Mouse (Mus musculus): ENCODE results near the gene Gm17571. TPM values are rescaled to one million over a fixed set of nuclear protein-coding genes. Genes with fewer than 3 reads are reported as not detected.

Gene Gm17571
- not detected for polyA plus RNA-seq (2021)

GRCm38 (mm10) chr9:13446703-13447285 is at the start of gene Gm17571:
Gene Gm17571 (minus strand): TSS chr9:13446753.
- no peak for TF ChIP-seq CTCF (IDR thresholded peaks at IDR 0.05)
- no peak for DNase-seq (ENCODE audit: low read depth, low spot score)

GRCm38 (mm10) chr9:13495530-13495929 is 49.0 kb upstream of the Gm17571 start:
- no peaks in the 10 kb centered on the region for H3K27me3 ChIP-seq
- ChIA-PET POLR2A (no interaction called here), CTCF (interaction anchor here (3.0 kb wide), 1 partner anchor 11 kb away, joined by 8 read pairs; no protein-coding TSS in a partner anchor)
- no peak for ATAC-seq
- no peak for TF ChIP-seq CTCF (IDR thresholded peaks at IDR 0.05)
- no peak for DNase-seq (ENCODE audit: low read depth, low spot score)
- in situ Hi-C loops (cut with MboI; ENCODE audit: low pct_unique_long_range_greater_than_20kb), result no loop called here

More at GRCm38 (mm10) chr9:13446703-13447285, at the start of gene Gm17571:
- H3K27me3 ChIP-seq, result no peaks in the 10 kb centered on the region
- in situ Hi-C loops (cut with MboI; ENCODE audit: low pct_unique_long_range_greater_than_20kb), result no loop called here
- POLR2A ChIA-PET, result interaction anchor here (0.6 kb wide), 1 partner anchor 30 kb away, joined by 6 read pairs; no protein-coding TSS in a partner anchor
- CTCF ChIA-PET, result interaction anchor here (0.8 to 2.0 kb wide), 4 partner anchors 11 to 159 kb away, joined by 3 to 5 read pairs (median 3); no protein-coding TSS in a partner anchor
- no peak for ATAC-seq

GRCm38 (mm10) chr9:13493746-13494145 is 47.2 kb upstream of the Gm17571 start:
- no peaks in the 10 kb centered on the region for H3K27me3 ChIP-seq
- in situ Hi-C loops (cut with MboI; ENCODE audit: low pct_unique_long_range_greater_than_20kb), result no loop called here
- ChIA-PET CTCF (interaction anchor here (1.5 kb wide), 1 partner anchor 10 kb away, joined by 4 read pairs; no protein-coding TSS in a partner anchor), POLR2A (no interaction called here)
- ATAC-seq (no peak), DNase-seq (ENCODE audit: low read depth, low spot score) (no peak)
- TF ChIP-seq CTCF (IDR thresholded peaks at IDR 0.05), result no peak

GRCm38 (mm10) chr9:13492807-13493206 is 46.3 kb upstream of the Gm17571 start:
- TF ChIP-seq CTCF (IDR thresholded peaks at IDR 0.05), result no peak
- H3K27me3 ChIP-seq, result no peaks in the 10 kb centered on the region
- CTCF ChIA-PET, result no interaction called here
- POLR2A ChIA-PET, result no interaction called here
- in situ Hi-C loops (cut with MboI; ENCODE audit: low pct_unique_long_range_greater_than_20kb), result no loop called here
- DNase-seq (ENCODE audit: low read depth, low spot score) (no peak), ATAC-seq (no peak)

GRCm38 (mm10) chr9:13491854-13492620 is 45.5 kb upstream of the Gm17571 start:
- ChIA-PET CTCF (no interaction called here), POLR2A (interaction anchor here (0.5 kb wide), 1 partner anchor 98 kb away, joined by 3 read pairs; no protein-coding TSS in a partner anchor)
- ATAC-seq (no peak), DNase-seq (ENCODE audit: low read depth, low spot score) (no peak)
- H3K27me3 ChIP-seq, result no peaks in the 10 kb centered on the region
- in situ Hi-C loops (cut with MboI; ENCODE audit: low pct_unique_long_range_greater_than_20kb), result no loop called here
- no peak for TF ChIP-seq CTCF (IDR thresholded peaks at IDR 0.05)

GRCm38 (mm10) chr9:13491107-13491506 is 44.6 kb upstream of the Gm17571 start:
- TF ChIP-seq CTCF (IDR thresholded peaks at IDR 0.05), result no peak
- DNase-seq (ENCODE audit: low read depth, low spot score), result no peak
- H3K27me3 ChIP-seq, result no peaks in the 10 kb centered on the region
- in situ Hi-C loops (cut with MboI; ENCODE audit: low pct_unique_long_range_greater_than_20kb), result no loop called here
- CTCF ChIA-PET, result no interaction called here
- POLR2A ChIA-PET, result interaction anchor here (0.5 kb wide), 1 partner anchor 99 kb away, joined by 3 read pairs; no protein-coding TSS in a partner anchor
- ATAC-seq, result no peak

- ChIA-PET CTCF (interaction anchor here (1.2 to 2.0 kb wide), 2 partner anchors 11 to 19 kb away, joined by 3 to 8 read pairs; no protein-coding TSS in a partner anchor), POLR2A (no interaction called here)
- no peaks in the 10 kb centered on the region for H3K27me3 ChIP-seq
- in situ Hi-C loops (cut with MboI; ENCODE audit: low pct_unique_long_range_greater_than_20kb), result no loop called here
- ATAC-seq, result no peak
- DNase-seq (ENCODE audit: low read depth, low spot score), result no peak
- no peak for TF ChIP-seq CTCF (IDR thresholded peaks at IDR 0.05)
Observed at GRCm38 (mm10) chr9:13485914-13486313, 39.4 kb upstream of the Gm17571 start.

GRCm38 (mm10) chr9:13484267-13485240 is 38.0 kb upstream of the Gm17571 start:
- ATAC-seq, result peak; percentile 36
- POLR2A ChIA-PET, result interaction anchor here (0.5 to 1.2 kb wide), 4 partner anchors 23 to 187 kb away, joined by 3 to 4 read pairs (median 3); partner anchors contain the start of gene Maml2
- H3K27me3 ChIP-seq, result no peaks in the 10 kb centered on the region
- CTCF ChIA-PET, result interaction anchor here (1.2 to 2.0 kb wide), 5 partner anchors 10 to 41 kb away, joined by 3 to 8 read pairs (median 4); no protein-coding TSS in a partner anchor
- TF ChIP-seq CTCF (IDR thresholded peaks at IDR 0.05), result no peak
- DNase-seq (ENCODE audit: low read depth, low spot score), result no peak
- in situ Hi-C loops (cut with MboI; ENCODE audit: low pct_unique_long_range_greater_than_20kb), result no loop called here

GRCm38 (mm10) chr9:13483199-13484068 is 36.9 kb upstream of the Gm17571 start:
- in situ Hi-C loops (cut with MboI; ENCODE audit: low pct_unique_long_range_greater_than_20kb), result no loop called here
- TF ChIP-seq CTCF (IDR thresholded peaks at IDR 0.05), result no peak
- ATAC-seq (peak; percentile 13), DNase-seq (ENCODE audit: low read depth, low spot score) (no peak)
- no peaks in the 10 kb centered on the region for H3K27me3 ChIP-seq
- ChIA-PET CTCF (interaction anchor here (0.9 to 2.0 kb wide), 5 partner anchors 9 to 40 kb away, joined by 3 to 8 read pairs (median 4); no protein-coding TSS in a partner anchor), POLR2A (no interaction called here)
